Mouse (Mus musculus) cerebellum, postnatal 10 days (tissue): ENCODE data around the gene Siah2.

ENCODE experiments used
- DNase-seq, 2 experiments: peaks; one replicate each; pipeline ENCODE4 v3.0.0; 2021; ENCODE audit warnings: mixed read lengths in 2 of 2

Siah2 gene

GRCm38 (mm10) chr3:58691997-58692721 is at the start of gene Siah2:
Gene Siah2, minus strand, starts transcription at chr3:58692400.
- peak; percentile 94 for DNase-seq

- DNase-seq = no peak
Measured at GRCm38 (mm10) chr3:58739536-58739935, 47.3 kb upstream of the Siah2 start.

- DNase-seq = no peak
Measured at GRCm38 (mm10) chr3:58738346-58739089, 46.3 kb upstream of the Siah2 start.

GRCm38 (mm10) chr3:58731520-58731919 is 39.3 kb upstream of the Siah2 start:
- no peak for DNase-seq

GRCm38 (mm10) chr3:58730580-58730979 is 38.4 kb upstream of the Siah2 start:
- no peak for DNase-seq

- DNase-seq = peak in 1 of 2 experiments; percentile 17
Measured at GRCm38 (mm10) chr3:58729549-58729948, 37.3 kb upstream of the Siah2 start.

GRCm38 (mm10) chr3:58727601-58728000 is 35.4 kb upstream of the Siah2 start:
- no peak for DNase-seq

- peak; percentile 90 to 91 for DNase-seq
Measured at GRCm38 (mm10) chr3:58727012-58727411, 34.8 kb upstream of the Siah2 start.

GRCm38 (mm10) chr3:58726374-58726773 is 34.2 kb upstream of the Siah2 start:
- no peak for DNase-seq

- no peak for DNase-seq
Measured at GRCm38 (mm10) chr3:58724815-58725214, 32.6 kb upstream of the Siah2 start.

GRCm38 (mm10) chr3:58723656-58724055 is 31.5 kb upstream of the Siah2 start:
- no peak for DNase-seq

- DNase-seq = no peak
Measured at GRCm38 (mm10) chr3:58719461-58720230, 27.4 kb upstream of the Siah2 start.

GRCm38 (mm10) chr3:58716705-58717104 is 24.5 kb upstream of the Siah2 start:
- no peak for DNase-seq

- DNase-seq = no peak
Measured at GRCm38 (mm10) chr3:58714767-58715166, 22.6 kb upstream of the Siah2 start.

GRCm38 (mm10) chr3:58714034-58714433 is 21.8 kb upstream of the Siah2 start:
- no peak for DNase-seq

GRCm38 (mm10) chr3:58713191-58713590 is 21.0 kb upstream of the Siah2 start:
- DNase-seq = no peak

- DNase-seq = peak; percentile 22 to 30
Measured at GRCm38 (mm10) chr3:58704547-58704946, 12.3 kb upstream of the Siah2 start.

- DNase-seq = no peak
Measured at GRCm38 (mm10) chr3:58703748-58704147, 11.5 kb upstream of the Siah2 start.

- no peak for DNase-seq
Measured at GRCm38 (mm10) chr3:58702329-58702728, 10.1 kb upstream of the Siah2 start.

- DNase-seq = no peak
Measured at GRCm38 (mm10) chr3:58701441-58701840, 9.2 kb upstream of the Siah2 start.

- DNase-seq = no peak
Measured at GRCm38 (mm10) chr3:58697926-58698325, 5.7 kb upstream of the Siah2 start.

GRCm38 (mm10) chr3:58696806-58697205 is 4.6 kb upstream of the Siah2 start:
- no peak for DNase-seq

- DNase-seq = no peak
Measured at GRCm38 (mm10) chr3:58695507-58695906, 3.3 kb upstream of the Siah2 start.
